Mouse (Mus musculus) adrenal gland, adult (tissue): ENCODE results near the gene Prn.

Experiments used
- DNase-seq, 2 experiments: peaks; one replicate each; pipeline ENCODE4 v3.0.0; 2022 to 2023; ENCODE audit warnings: low spot score in 1 of 2; ENCODE audit not compliant: inconsistent age in 2 of 2

The Prn gene

GRCm38 (mm10) chr2:131993151-131993550 is 83.4 kb downstream of the Prn start:
- DNase-seq: no peak

GRCm38 (mm10) chr2:131993563-131994088 is 83.9 kb downstream of the Prn start:
- no peak for DNase-seq

GRCm38 (mm10) chr2:131994971-131995370 is 85.2 kb downstream of the Prn start:
- DNase-seq: no peak

- no peak for DNase-seq
These were observed 86.0 kb downstream of the Prn start for GRCm38 (mm10) chr2:131995742-131996141.

GRCm38 (mm10) chr2:131996369-131996768 is 86.6 kb downstream of the Prn start:
- DNase-seq: no peak

- DNase-seq: no peak
These were observed 87.6 kb downstream of the Prn start for GRCm38 (mm10) chr2:131997356-131997755.

- DNase-seq: no peak
These were observed 92.1 kb downstream of the Prn start for GRCm38 (mm10) chr2:132001696-132002334.

GRCm38 (mm10) chr2:132003916-132004315 is 94.2 kb downstream of the Prn start:
- no peak for DNase-seq

GRCm38 (mm10) chr2:132004495-132005136 is 94.9 kb downstream of the Prn start:
- peak in 1 of 2 experiments; percentile 68 for DNase-seq

GRCm38 (mm10) chr2:132005445-132005844 is 95.7 kb downstream of the Prn start:
- no peak for DNase-seq
